Comparison of ENCODE assay signal across 13 mouse cellular contexts in genomic region chr3:97627893-97628292, GRCm38 (mm10). TPM values are rescaled to one million over a fixed set of nuclear protein-coding genes. Genes with fewer than 3 reads are reported as not detected.
DNase-seq lines count a peak whose midpoint lies in the region; ATAC-seq and TF ChIP-seq lines count a peak whose summit lies in the region.
"Had no signal": no experiment of that assay in that cellular context is flagged by ENCODE, and none has a peak within 500 bp of the region (broad histone marks: within the 10 kb centered on the region; RNA-seq: fewer than 3 reads in every experiment).

No protein-coding gene starts in this region.

- H3K9ac ChIP-seq in hindbrain, embryonic 12.5 days, result no peak overlapping the region
- H3K9ac ChIP-seq in hindbrain, embryonic 16.5 days (ENCODE audit: low read depth, low read length), result no peak overlapping the region
- H3K9ac ChIP-seq in heart, postnatal 0 days (replicated peaks; ENCODE audit: low read depth, low read length), result 0 out of 2 replicates have a peak overlapping the region, but pooled peaks have one; percentile 58
- peak overlapping the region; percentile 67; the same call in 1 of the 2 replicates for H3K9ac ChIP-seq in liver, embryonic 13.5 days
- H3K9ac ChIP-seq: forebrain, postnatal 0 days had no signal

- TF ChIP-seq EP300 in heart, postnatal 0 days (IDR thresholded peaks at IDR 0.05; ENCODE audit: low read depth), result no peak

- H3K27ac ChIP-seq in hindbrain, embryonic 12.5 days, result no peak overlapping the region
- no peak overlapping the region for H3K27ac ChIP-seq in hindbrain, embryonic 16.5 days (ENCODE audit: low read depth, low read length)
- no peak overlapping the region for H3K27ac ChIP-seq in brown adipose tissue, adult 24 weeks (replicated peaks; ENCODE audit: low read depth, low read length)
- H3K27ac ChIP-seq in heart, postnatal 0 days (ENCODE audit: low read depth), result no peak overlapping the region
- H3K27ac ChIP-seq in liver, embryonic 13.5 days, result peak overlapping the region; percentile 70

- DNase-seq in heart, postnatal 0 days (ENCODE audit: low spot score), result no peak
- no peak for DNase-seq in liver, embryonic 13.5 days
- no peak for DNase-seq in yolk sac, embryonic 10.5 days (ENCODE audit: low spot score)
- no peak for DNase-seq in thymus, postnatal 36 days
- DNase-seq: forebrain, postnatal 0 days; right cerebral cortex, postnatal 14 days had no signal

- H3K4me2 ChIP-seq in hindbrain, embryonic 12.5 days (replicated peaks), result peak overlapping the region; percentile 48; the same call in 1 of the 2 replicates
- H3K4me2 ChIP-seq in hindbrain, embryonic 16.5 days (ENCODE audit: low read length), result no peak overlapping the region
- peak overlapping the region; percentile 70 for H3K4me2 ChIP-seq in heart, postnatal 0 days (ENCODE audit: low read depth, low read length)
- peak overlapping the region; percentile 74 for H3K4me2 ChIP-seq in liver, embryonic 13.5 days

- H3K36me3 ChIP-seq in hindbrain, embryonic 12.5 days, result no peaks in the 10 kb centered on the region
- H3K36me3 ChIP-seq in hindbrain, embryonic 16.5 days (ENCODE audit: control insufficient read depth, insufficient read depth, low read length), result no peaks in the 10 kb centered on the region
- H3K36me3 ChIP-seq in heart, postnatal 0 days (replicated peaks; ENCODE audit: control insufficient read depth, insufficient read depth, low read length), result no peaks in the 10 kb centered on the region
- H3K36me3 ChIP-seq in liver, embryonic 13.5 days, result no peaks in the 10 kb centered on the region

- TF ChIP-seq CTCF in heart, postnatal 0 days (IDR thresholded peaks at IDR 0.05; ENCODE audit: low read depth), result no peak

- 80% methylated on average over 7 of the region's 7 CpGs for WGBS in hindbrain, embryonic 12.5 days
- WGBS in hindbrain, embryonic 16.5 days, result 80% methylated on average over 7 of the region's 7 CpGs
- WGBS in heart, postnatal 0 days, result 68% methylated on average over 7 of the region's 7 CpGs
- WGBS in liver, embryonic 13.5 days (ENCODE audit: insufficient replicate concordance), result 73% methylated on average over 7 of the region's 7 CpGs

- H3K4me3 ChIP-seq in hindbrain, embryonic 12.5 days, result no peak overlapping the region
- H3K4me3 ChIP-seq in hindbrain, embryonic 16.5 days (ENCODE audit: low read length), result no peak overlapping the region
- peak overlapping the region; percentile 33; the same call in 1 of the 2 replicates for H3K4me3 ChIP-seq in brown adipose tissue, adult 24 weeks (ENCODE audit: insufficient read depth, low read depth, low read length)
- peak overlapping the region; percentile 61 for H3K4me3 ChIP-seq in heart, postnatal 0 days (ENCODE audit: low read depth, low read length)
- H3K4me3 ChIP-seq in liver, embryonic 13.5 days (replicated peaks), result peak overlapping the region; percentile 63

- H3K9me3 ChIP-seq in hindbrain, embryonic 12.5 days (replicated peaks), result no peaks in the 10 kb centered on the region
- no peaks in the 10 kb centered on the region for H3K9me3 ChIP-seq in hindbrain, embryonic 16.5 days (ENCODE audit: control insufficient read depth, low read length)
- no peaks in the 10 kb centered on the region for H3K9me3 ChIP-seq in heart, postnatal 0 days (replicated peaks; ENCODE audit: control insufficient read depth, low read length)
- H3K9me3 ChIP-seq in liver, embryonic 13.5 days (replicated peaks), result no peaks in the 10 kb centered on the region

- no peaks in the 10 kb centered on the region; the same call in 1 of the 2 replicates for H3K4me1 ChIP-seq in hindbrain, embryonic 12.5 days
- no peaks in the 10 kb centered on the region for H3K4me1 ChIP-seq in hindbrain, embryonic 16.5 days (ENCODE audit: control insufficient read depth, insufficient read depth, low read depth, low read length)
- no peaks in the 10 kb centered on the region for H3K4me1 ChIP-seq in brown adipose tissue, adult 24 weeks (ENCODE audit: control insufficient read depth, insufficient read depth, insufficient read length, low read length)
- H3K4me1 ChIP-seq in heart, postnatal 0 days (ENCODE audit: control insufficient read depth, insufficient read depth), result no peaks in the 10 kb centered on the region
- H3K4me1 ChIP-seq in liver, embryonic 13.5 days (replicated peaks), result peaks cover 22% of the 10 kb centered on the region

- ATAC-seq in hindbrain, embryonic 12.5 days (ENCODE audit: low FRiP score), result no peak
- ATAC-seq in hindbrain, embryonic 16.5 days, result no peak
- ATAC-seq in heart, postnatal 0 days (ENCODE audit: insufficient read depth, low read depth), result no peak
- ATAC-seq in liver, embryonic 13.5 days (ENCODE audit: low read depth), result peak; percentile 32; the same call in 1 of the 2 replicates
- ATAC-seq in activated CD4-positive, CD25-positive, alpha-beta regulatory T cell, adult 4 months, result no peak
- ATAC-seq: forebrain, postnatal 0 days had no signal

- H3K27me3 ChIP-seq in hindbrain, embryonic 12.5 days, result no peaks in the 10 kb centered on the region
- no peaks in the 10 kb centered on the region for H3K27me3 ChIP-seq in hindbrain, embryonic 16.5 days (replicated peaks; ENCODE audit: control insufficient read depth, insufficient read depth, low read length)
- no peaks in the 10 kb centered on the region for H3K27me3 ChIP-seq in heart, postnatal 0 days (ENCODE audit: control insufficient read depth, insufficient read depth, low read length)
- no peaks in the 10 kb centered on the region for H3K27me3 ChIP-seq in liver, embryonic 13.5 days

RNA-seq across cellular contexts. Expression of gene Fmo5, which starts 0.7 kb away (rescaled TPM):
- 1.1 and 1.5 TPM in 2 replicates for polyA plus RNA-seq in hindbrain, embryonic 12.5 days (2016; fragmentation: Nextera tagmentation; extraction: Ambion mirVana)
- 1.1 TPM in 2 replicates for polyA plus RNA-seq in hindbrain, embryonic 16.5 days (2015; fragmentation: Nextera tagmentation; extraction: Ambion mirVana)
- 10.9 and 19.2 TPM in 2 replicates for polyA plus RNA-seq in brown adipose tissue, adult 24 weeks (2012; ENCODE audit: insufficient read depth, insufficient read length, missing spikeins)
- 3.8 and 19.2 TPM in 2 replicates for total RNA-seq in heart, postnatal 0 days (2014; rRNA removed; ENCODE audit: low replicate concordance)
- polyA plus RNA-seq in heart, postnatal 0 days (2015; fragmentation: Nextera tagmentation; extraction: Ambion mirVana), result 4.6 and 5.0 TPM in 2 replicates
- polyA plus RNA-seq in liver, embryonic 13.5 days (2015; fragmentation: Nextera tagmentation; extraction: Ambion mirVana), result 7.5 and 9.6 TPM in 2 replicates
- polyA plus RNA-seq in activated CD4-positive, CD25-positive, alpha-beta regulatory T cell, adult 4 months (2017; shearing (Covaris generic)), result 1 to 10 TPM; 7.0 TPM

RNA-seq across cellular contexts. Expression of gene Chd1l, which starts 17.9 kb away (rescaled TPM):
- polyA plus RNA-seq in hindbrain, embryonic 12.5 days (2016; fragmentation: Nextera tagmentation; extraction: Ambion mirVana), result 13.1 and 14.4 TPM in 2 replicates
- 5.8 and 6.3 TPM in 2 replicates for polyA plus RNA-seq in hindbrain, embryonic 16.5 days (2015; fragmentation: Nextera tagmentation; extraction: Ambion mirVana)
- polyA plus RNA-seq in brown adipose tissue, adult 24 weeks (2012; ENCODE audit: insufficient read depth, insufficient read length, missing spikeins), result 7.8 and 8.6 TPM in 2 replicates
- 7.6 and 13.0 TPM in 2 replicates for total RNA-seq in heart, postnatal 0 days (2014; rRNA removed; ENCODE audit: low replicate concordance)
- polyA plus RNA-seq in heart, postnatal 0 days (2015; fragmentation: Nextera tagmentation; extraction: Ambion mirVana), result 10.6 and 11.9 TPM in 2 replicates
- polyA plus RNA-seq in liver, embryonic 13.5 days (2015; fragmentation: Nextera tagmentation; extraction: Ambion mirVana), result 16.2 and 18.0 TPM in 2 replicates
- 10 to 100 TPM; 21.8 TPM for polyA plus RNA-seq in activated CD4-positive, CD25-positive, alpha-beta regulatory T cell, adult 4 months (2017; shearing (Covaris generic))

RNA-seq across cellular contexts. Expression of gene Prkab2, which starts 30.1 kb away (rescaled TPM):
- polyA plus RNA-seq in hindbrain, embryonic 12.5 days (2016; fragmentation: Nextera tagmentation; extraction: Ambion mirVana), result 9.3 and 10.7 TPM in 2 replicates
- polyA plus RNA-seq in hindbrain, embryonic 16.5 days (2015; fragmentation: Nextera tagmentation; extraction: Ambion mirVana), result 17.5 and 18.7 TPM in 2 replicates
- polyA plus RNA-seq in brown adipose tissue, adult 24 weeks (2012; ENCODE audit: insufficient read depth, insufficient read length, missing spikeins), result 4.3 and 9.1 TPM in 2 replicates
- 12.4 and 17.4 TPM in 2 replicates for total RNA-seq in heart, postnatal 0 days (2014; rRNA removed; ENCODE audit: low replicate concordance)
- 9.3 and 10.5 TPM in 2 replicates for polyA plus RNA-seq in heart, postnatal 0 days (2015; fragmentation: Nextera tagmentation; extraction: Ambion mirVana)
- 1.5 and 2.0 TPM in 2 replicates for polyA plus RNA-seq in liver, embryonic 13.5 days (2015; fragmentation: Nextera tagmentation; extraction: Ambion mirVana)
- 1 to 10 TPM; 1.7 to 2.2 TPM for polyA plus RNA-seq in activated CD4-positive, CD25-positive, alpha-beta regulatory T cell, adult 4 months (2017; shearing (Covaris generic))

RNA-seq across cellular contexts. Expression of gene Gm17651, which starts 46.6 kb away (rescaled TPM):
- polyA plus RNA-seq in hindbrain, embryonic 12.5 days (2016; fragmentation: Nextera tagmentation; extraction: Ambion mirVana), result not detected in 2 replicates
- polyA plus RNA-seq in hindbrain, embryonic 16.5 days (2015; fragmentation: Nextera tagmentation; extraction: Ambion mirVana), result not detected in 2 replicates
- not detected in 2 replicates for polyA plus RNA-seq in brown adipose tissue, adult 24 weeks (2012; ENCODE audit: insufficient read depth, insufficient read length, missing spikeins)
- not detected in 2 replicates for total RNA-seq in heart, postnatal 0 days (2014; rRNA removed; ENCODE audit: low replicate concordance)
- not detected in 2 replicates for polyA plus RNA-seq in heart, postnatal 0 days (2015; fragmentation: Nextera tagmentation; extraction: Ambion mirVana)
- not detected in 2 replicates for polyA plus RNA-seq in liver, embryonic 13.5 days (2015; fragmentation: Nextera tagmentation; extraction: Ambion mirVana)
- not detected for polyA plus RNA-seq in activated CD4-positive, CD25-positive, alpha-beta regulatory T cell, adult 4 months (2017; shearing (Covaris generic))
- total RNA-seq: adrenal gland, adult 2 months; ES-E14; forebrain, postnatal 0 days had no signal
- polyA plus RNA-seq: adrenal gland, adult 2 months; forebrain, postnatal 0 days; inflammation-experienced regulatory T-cells, adult 6 months had no signal

Comparison
In these comparisons a context has a peak if more than half of its experiments do, and no peak if none do; other contexts are left out.
1. H3K4me3 ChIP-seq: peak in brown adipose tissue, adult 24 weeks (single experiment), heart, postnatal 0 days (single experiment) and liver, embryonic 13.5 days (single experiment); none in hindbrain, embryonic 12.5 days (single experiment) and hindbrain, embryonic 16.5 days (single experiment).
2. H3K9ac ChIP-seq: peak in heart, postnatal 0 days (single experiment) and liver, embryonic 13.5 days (single experiment); none in hindbrain, embryonic 12.5 days (single experiment) and hindbrain, embryonic 16.5 days (single experiment).